Mouse (Mus musculus) liver, embryonic 14.5 days (tissue): Measurements from ENCODE around the gene Rps21. TPM values are rescaled to one million over a fixed set of nuclear protein-coding genes. Genes with fewer than 3 reads are reported as not detected.
A peak's percentile ranks its signal among the peaks of the same experiment; 100 is the strongest.

ENCODE experiments used
- ATAC-seq: fragments of 200-750 bp; cut with Nextera tagmentation; 2 replicates; pipeline ENCODE4 v1.8.0; 2017; ENCODE audit warnings: moderate number of reproducible peaks, mild to moderate bottlenecking, moderate library complexity; ENCODE audit not compliant: insufficient read depth
- DNase-seq, 3 experiments: peaks; one replicate each; pipeline ENCODE4 v3.0.0-alpha.2; 2012 to 2013; ENCODE audit warnings: low read depth in 3 of 3, low spot score in 3 of 3
- H3K27ac ChIP-seq: fragments of 300-500 bp; sonication (generic); 2 replicates; pipeline ENCODE4 v1.5.1; 2014; ENCODE audit warnings: moderate library complexity, mild to moderate bottlenecking, control low read depth, inconsistent platforms
- H3K27me3 ChIP-seq: fragments of 300-500 bp; sonication (generic); 2 replicates; pipeline ENCODE4 v1.6.1; 2014; ENCODE audit warnings: mild to moderate bottlenecking, low read length, moderate library complexity; ENCODE audit not compliant: control insufficient read depth, insufficient read depth
- H3K36me3 ChIP-seq: fragments of 300-500 bp; sonication (generic); replicated peaks from 2 replicates; pipeline ENCODE4 v1.6.1; 2014; ENCODE audit warnings: low read depth; ENCODE audit not compliant: control insufficient read depth, insufficient read depth
- H3K4me1 ChIP-seq, 2 experiments: fragments of 200-500 bp in 1 of 2; fragments of 300-500 bp in 1 of 2; sonication (generic) in 1 of 2; replicated peaks; 2 replicates each; pipeline ENCODE4 v1.6.1; 2012 to 2014; ENCODE audit warnings: antibody characterized with exemption in 1 of 2, inconsistent platforms in 1 of 2, low read length in 1 of 2; ENCODE audit not compliant: control insufficient read depth in 2 of 2, insufficient read depth in 2 of 2
- H3K4me2 ChIP-seq: fragments of 300-500 bp; sonication (generic); 2 replicates; pipeline ENCODE4 v1.6.1; 2014; ENCODE audit warnings: low read depth, mild to moderate bottlenecking, control low read depth, moderate library complexity
- H3K4me3 ChIP-seq, 2 experiments: fragments of 200-500 bp in 1 of 2; fragments of 300-500 bp in 1 of 2; sonication (generic) in 1 of 2; 2 replicates each; pipeline ENCODE4 v1.5.1; 2012 to 2014; ENCODE audit warnings: low read depth in 2 of 2, low read length in 2 of 2, mild to moderate bottlenecking in 2 of 2, control low read depth in 1 of 2, inconsistent platforms in 1 of 2, moderate library complexity in 1 of 2; ENCODE audit not compliant: insufficient read depth in 1 of 2
- H3K9ac ChIP-seq: fragments of 300-500 bp; sonication (generic); replicated peaks from 2 replicates; pipeline ENCODE4 v1.6.1; 2014; ENCODE audit warnings: mild to moderate bottlenecking, control low read depth, moderate library complexity
- H3K9me3 ChIP-seq: fragments of 300-500 bp; sonication (generic); 2 replicates; pipeline ENCODE4 v1.6.1; 2016; ENCODE audit warnings: low read length, mixed read lengths; ENCODE audit not compliant: control insufficient read depth
- CTCF ChIP-seq: IDR thresholded peaks from 2 replicates; pipeline ENCODE4 v1.5.1; 2016; ENCODE audit warnings: antibody characterized with exemption, low read depth, control low read depth
- EP300 ChIP-seq: IDR thresholded peaks from 2 replicates; pipeline ENCODE4 v1.6.1; 2016; ENCODE audit warnings: antibody characterized with exemption, low read depth
- WGBS: fragments of 180-500 bp; shearing (Covaris S2); extraction: QIAGEN DNeasy Blood & Tissue Kit; methylation state at CpG from one replicate; pipeline ENCODE4 v1.1.7; 2014; ENCODE audit not compliant: insufficient replicate concordance; 5-methylcytosine and 5-hydroxymethylcytosine counted together
- polyA plus RNA-seq, 2 experiments: library from polyadenylated mRNA; depleted of rRNA in 1 of 2; stranded (reverse) in 1 of 2; unstranded in 1 of 2; fragments of >200 nt; fragmentation: Nextera tagmentation in 1 of 2; extraction: Ambion mirVana in 1 of 2; gene quantifications; 2 replicates each; pipeline versions ENCODE4 v1.2.1 to v1.2.3; 2012 to 2014

The Rps21 gene
- polyA plus RNA-seq, 2 experiments = 539 to 1,840 TPM

- peaks cover 0 to 2% of the 10 kb centered on the region in 2 experiments; a peak in 1 of 4 replicates for H3K4me1 ChIP-seq
- TF ChIP-seq EP300 (no peak), CTCF (no peak)
- H3K27me3 ChIP-seq = no peaks in the 10 kb centered on the region
- H3K9me3 ChIP-seq = no peaks in the 10 kb centered on the region
- no peak overlapping the region for H3K9ac ChIP-seq
- no peak overlapping the region for H3K4me2 ChIP-seq
- no peak overlapping the region for H3K4me3 ChIP-seq
- 39% methylated on average over 4 of the region's 4 CpGs for WGBS
- ATAC-seq = no peak
- DNase-seq = no peak
- H3K27ac ChIP-seq = no peak overlapping the region
- no peaks in the 10 kb centered on the region for H3K36me3 ChIP-seq
These were observed 34.8 kb downstream of the Rps21 start for GRCm38 (mm10) chr2:180292026-180292425.

- WGBS = 69% methylated on average over 8 of the region's 8 CpGs
- DNase-seq (no peak), ATAC-seq (no peak)
- Histone ChIP-seq H3K36me3 (no peaks in the 10 kb centered on the region), H3K4me1 (peaks cover 0 to 2% of the 10 kb centered on the region in 2 experiments; a peak in 1 of 4 replicates), H3K4me2 (no peak overlapping the region), H3K27me3 (no peaks in the 10 kb centered on the region), H3K9me3 (no peaks in the 10 kb centered on the region), H3K4me3 (no peak overlapping the region), H3K9ac (no peak overlapping the region), H3K27ac (no peak overlapping the region)
- no peak for TF ChIP-seq EP300
- TF ChIP-seq CTCF = no peak
These were observed 35.7 kb downstream of the Rps21 start for GRCm38 (mm10) chr2:180292906-180293305.

- DNase-seq = no peak
- Histone ChIP-seq H3K4me2 (no peak overlapping the region), H3K4me1 (peaks cover 0 to 2% of the 10 kb centered on the region in 2 experiments; a peak in 2 of 4 replicates), H3K9me3 (no peaks in the 10 kb centered on the region), H3K4me3 (no peak overlapping the region), H3K9ac (no peak overlapping the region), H3K27ac (no peak overlapping the region), H3K36me3 (no peaks in the 10 kb centered on the region), H3K27me3 (no peaks in the 10 kb centered on the region)
- 21% methylated on average over 2 of the region's 2 CpGs for WGBS
- TF ChIP-seq CTCF (no peak), EP300 (no peak)
- ATAC-seq = no peak
These were observed 43.1 kb downstream of the Rps21 start for GRCm38 (mm10) chr2:180300252-180300651.

GRCm38 (mm10) chr2:180300771-180301170, 43.6 kb downstream of the Rps21 start:
- WGBS = 12% methylated on average over 5 of the region's 5 CpGs
- no peaks in the 10 kb centered on the region for H3K27me3 ChIP-seq
- no peaks in the 10 kb centered on the region for H3K36me3 ChIP-seq
- no peak overlapping the region for H3K4me3 ChIP-seq
- H3K4me1 ChIP-seq = peaks cover 0 to 2% of the 10 kb centered on the region in 2 experiments; a peak in 2 of 4 replicates
- H3K9me3 ChIP-seq = no peaks in the 10 kb centered on the region
- no peak overlapping the region for H3K27ac ChIP-seq
- TF ChIP-seq CTCF (no peak), EP300 (no peak)
- DNase-seq (no peak), ATAC-seq (peak; percentile 59)
- no peak overlapping the region for H3K9ac ChIP-seq
- H3K4me2 ChIP-seq = no peak overlapping the region

- H3K9ac ChIP-seq = no peak overlapping the region
These were observed 45.0 kb downstream of the Rps21 start for GRCm38 (mm10) chr2:180302201-180302600.

More at GRCm38 (mm10) chr2:180302201-180302600, 45.0 kb downstream of the Rps21 start:
- Histone ChIP-seq H3K9me3 (no peaks in the 10 kb centered on the region), H3K27me3 (no peaks in the 10 kb centered on the region), H3K27ac (no peak overlapping the region), H3K4me1 (peaks cover 0 to 2% of the 10 kb centered on the region in 2 experiments; a peak in 2 of 4 replicates), H3K4me2 (no peak overlapping the region), H3K4me3 (no peak overlapping the region), H3K36me3 (no peaks in the 10 kb centered on the region)
- no peak for TF ChIP-seq EP300
- TF ChIP-seq CTCF = no peak; the same call in 1 of the 2 replicates
- no peak for DNase-seq
- ATAC-seq = no peak
- WGBS = 51% methylated on average over 4 of the region's 4 CpGs
